ENCODE assay signal across 8 mouse cellular contexts in the genomic region with DNA sequence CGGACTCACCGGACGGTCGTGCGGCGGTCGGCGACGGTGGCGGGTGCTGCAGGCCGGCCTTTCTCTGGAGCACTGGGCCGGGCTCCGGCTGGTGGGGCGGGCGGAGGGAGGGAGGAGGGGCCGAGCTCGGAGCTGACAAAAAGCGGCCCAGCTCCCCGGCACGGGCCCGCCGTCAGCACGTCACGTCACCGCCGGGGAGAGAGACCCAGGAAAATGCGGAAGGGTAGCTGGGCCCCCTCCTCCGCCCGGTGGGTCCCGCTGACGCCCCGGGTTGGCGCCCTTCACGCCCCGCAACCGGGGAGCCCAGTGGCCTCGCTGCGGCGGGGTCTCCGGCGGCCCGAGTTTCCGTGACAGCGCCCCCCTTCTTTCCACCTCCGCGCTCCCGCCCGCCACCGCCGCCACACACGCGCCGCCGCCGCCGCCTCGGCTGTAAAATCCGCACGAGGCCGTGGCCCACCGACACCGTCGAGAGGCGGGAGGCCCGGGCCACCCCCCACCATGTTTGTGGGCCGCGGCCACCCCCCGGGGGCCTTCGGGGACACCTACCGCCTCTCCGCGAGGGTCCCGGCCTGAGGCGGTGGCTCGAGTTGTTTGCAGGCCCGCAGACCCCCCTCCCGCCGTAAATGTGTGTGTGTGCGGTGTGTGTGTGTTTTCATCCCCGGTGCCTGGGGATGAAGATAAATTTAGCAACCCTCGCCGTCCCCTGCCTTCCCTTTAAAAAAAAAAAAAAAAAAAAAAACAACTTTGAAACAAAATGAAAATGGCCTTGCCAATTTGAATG. TPM values are rescaled to one million over a fixed set of nuclear protein-coding genes. Genes with fewer than 3 reads are reported as not detected.
DNase-seq lines count a peak whose midpoint lies in the region; ATAC-seq lines count a peak whose summit lies in the region.

A gene (minus strand): TSS at position 644 of the 781 bp plus-strand sequence.

- intact Hi-C loops in gastrocnemius, postnatal 36 days (cut with DNase I), result no loop called here
- intact Hi-C loops in left cerebral cortex, postnatal 36 days (cut with DNase I), result loop anchor here (2.0 kb wide), 1 partner anchor 54 kb away; no protein-coding TSS in a partner anchor

- H3K9ac ChIP-seq in intestine, embryonic 14.5 days (ENCODE audit: low read length), result peak within 1 kb of the TSS; percentile 94

- no peaks in the 10 kb centered on the region for H3K36me3 ChIP-seq in intestine, embryonic 14.5 days (ENCODE audit: control insufficient read depth, insufficient read depth, low read length)

- 17% methylated on average over 29 of the region's 82 CpGs for WGBS in intestine, embryonic 14.5 days

- peak; percentile 84 for ATAC-seq in intestine, embryonic 14.5 days (replicated peaks; ENCODE audit: low FRiP score, low TSS enrichment, low read depth)

- H3K4me3 ChIP-seq in intestine, embryonic 14.5 days (ENCODE audit: low read depth, low read length), result peak within 1 kb of the TSS; percentile 53

- peaks cover 19% of the 10 kb centered on the region; the same call in 1 of the 2 replicates for H3K27me3 ChIP-seq in intestine, embryonic 14.5 days (replicated peaks; ENCODE audit: control insufficient read depth, insufficient read depth, low read length)

- peak within 1 kb of the TSS; percentile 40 for H3K4me2 ChIP-seq in intestine, embryonic 14.5 days (ENCODE audit: low read length)

- H3K27ac ChIP-seq in intestine, embryonic 14.5 days (ENCODE audit: low read depth), result peak within 1 kb of the TSS; percentile 99

- H3K9me3 ChIP-seq in intestine, embryonic 14.5 days (ENCODE audit: control insufficient read depth, low read length), result no peaks in the 10 kb centered on the region

- DNase-seq in adrenal gland, adult 2 months, result peak; percentile 83
- peak; percentile 29 for DNase-seq in embryo, embryonic 11.5 days (ENCODE audit: low read depth, low spot score)
- DNase-seq in gastrocnemius, postnatal 36 days, result peak; percentile 45 to 64
- peak; percentile 78 for DNase-seq in intestine, embryonic 14.5 days (ENCODE audit: low spot score)
- peak; percentile 53 to 62 for DNase-seq in left cerebral cortex, postnatal 36 days (ENCODE audit: low spot score in 2 of 2)
- peak; percentile 56 for DNase-seq in mesoderm, embryonic 11.5 days (ENCODE audit: low read depth, low spot score)
- DNase-seq in right cerebral cortex, postnatal 36 days (ENCODE audit: low spot score in 2 of 2), result peak; percentile 18 to 22
- DNase-seq in urinary bladder, postnatal 4 days (ENCODE audit: low spot score in 2 of 2), result peak; percentile 65 to 66

- H3K4me1 ChIP-seq in intestine, embryonic 14.5 days (replicated peaks; ENCODE audit: control insufficient read depth, insufficient read depth, low read length), result no peaks in the 10 kb centered on the region

RNA-seq across cellular contexts. Expression of the gene that starts here (rescaled TPM):
- total RNA-seq in adrenal gland, adult 2 months (2021), result 10 to 100 TPM; 19.6 to 28.6 TPM
- 1.7 and 1.8 TPM in 2 replicates for polyA plus RNA-seq in adrenal gland, adult 2 months (2012; rRNA removed)
- total RNA-seq in gastrocnemius, postnatal 36 days (2021), result 10 to 100 TPM; 14.5 to 21.3 TPM
- polyA plus RNA-seq in intestine, embryonic 14.5 days (2014; fragmentation: Nextera tagmentation; extraction: Ambion mirVana), result 30.0 and 32.8 TPM in 2 replicates
- total RNA-seq in left cerebral cortex, postnatal 36 days (2021), result 10 to 100 TPM; 31.9 to 36.2 TPM

Comparison
In these comparisons a context has a peak if more than half of its experiments do, and no peak if none do; other contexts are left out.
1. Peak in every context shown above with its lines: DNase-seq, ATAC-seq, H3K4me3 ChIP-seq and H3K27ac ChIP-seq.
2. RNA of the gene that starts here (polyA plus RNA-seq): 30.0 to 32.8 TPM in intestine, embryonic 14.5 days; 1.7 to 1.8 TPM in adrenal gland, adult 2 months; every median in the first group is over 10 times any median in the second.
3. DNase-seq: peak in every context shown above with its lines; median percentile 83 in adrenal gland, adult 2 months; 78 in intestine, embryonic 14.5 days; 66 in urinary bladder, postnatal 4 days; 58 in left cerebral cortex, postnatal 36 days; 56 in mesoderm, embryonic 11.5 days; 54 in gastrocnemius, postnatal 36 days; 29 in embryo, embryonic 11.5 days; 20 in right cerebral cortex, postnatal 36 days.